In the genomic region with DNA sequence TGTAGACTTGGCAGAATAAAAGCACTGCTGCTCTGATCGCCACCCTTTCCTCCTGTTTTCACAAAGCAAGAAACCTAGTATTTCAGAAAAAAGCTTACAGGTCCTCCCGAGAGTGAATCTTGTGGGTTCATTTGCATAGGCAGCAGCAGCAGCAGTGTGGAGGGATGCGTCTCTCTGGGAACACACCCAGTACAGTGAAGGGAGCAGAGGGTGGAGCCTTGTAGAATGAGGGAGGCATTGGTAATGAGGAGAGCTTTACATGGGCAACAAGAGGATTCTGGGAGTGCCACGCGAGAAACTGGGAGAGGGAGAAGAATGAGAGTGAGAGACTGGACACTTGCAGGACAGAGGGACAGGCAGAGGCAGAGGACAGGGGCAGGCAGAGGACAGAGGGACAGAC, we compare ENCODE assay signal across 12 mouse cellular contexts. TPM values are rescaled to one million over a fixed set of nuclear protein-coding genes. Genes with fewer than 3 reads are reported as not detected.
DNase-seq lines count a peak whose midpoint lies in the region; ATAC-seq lines count a peak whose summit lies in the region.
"Had no signal": no experiment of that assay in that cellular context is flagged by ENCODE, and none has a peak within 500 bp of the region (broad histone marks: within the 10 kb centered on the region; RNA-seq: fewer than 3 reads in every experiment).

No protein-coding gene starts in this region.

- no peaks in the 10 kb centered on the region for H3K9me3 ChIP-seq in lung, embryonic 15.5 days
- no peaks in the 10 kb centered on the region for H3K9me3 ChIP-seq in liver, embryonic 15.5 days (replicated peaks)
- H3K9me3 ChIP-seq: forebrain, embryonic 13.5 days; heart, embryonic 15.5 days had no signal

- H3K36me3 ChIP-seq in lung, embryonic 15.5 days, result no peaks in the 10 kb centered on the region
- H3K36me3 ChIP-seq in liver, embryonic 15.5 days (replicated peaks), result peaks cover 13% of the 10 kb centered on the region; the same call in 1 of the 2 replicates
- H3K36me3 ChIP-seq: heart, embryonic 15.5 days had no signal

- no peak overlapping the region for H3K4me3 ChIP-seq in lung, embryonic 15.5 days
- H3K4me3 ChIP-seq in liver, embryonic 15.5 days (replicated peaks), result no peak overlapping the region
- H3K4me3 ChIP-seq: forebrain, embryonic 13.5 days; heart, embryonic 15.5 days had no signal

- peaks cover 5% of the 10 kb centered on the region; the same call in 1 of the 2 replicates for H3K27me3 ChIP-seq in lung, embryonic 15.5 days
- H3K27me3 ChIP-seq in liver, embryonic 15.5 days, result no peaks in the 10 kb centered on the region
- H3K27me3 ChIP-seq: heart, embryonic 15.5 days had no signal

- H3K4me1 ChIP-seq in lung, embryonic 15.5 days, result peaks cover 33% of the 10 kb centered on the region
- H3K4me1 ChIP-seq in liver, embryonic 15.5 days (replicated peaks), result peaks cover 61% of the 10 kb centered on the region

- 31% methylated on average over 5 of the region's 5 CpGs for WGBS in lung, embryonic 15.5 days
- 31% methylated on average over 5 of the region's 5 CpGs for WGBS in liver, embryonic 15.5 days (ENCODE audit: insufficient replicate concordance)

- H3K9ac ChIP-seq in lung, embryonic 15.5 days, result no peak overlapping the region
- H3K9ac ChIP-seq in liver, embryonic 15.5 days, result peak overlapping the region; percentile 43; the same call in 1 of the 2 replicates
- H3K9ac ChIP-seq: forebrain, embryonic 13.5 days; heart, embryonic 15.5 days had no signal

- peak; percentile 9 for DNase-seq in cerebellum, adult 11 months
- no peak for DNase-seq in cerebellum, postnatal 25 days
- DNase-seq in lung, postnatal 4 days, result no peak
- peak; percentile 32 for DNase-seq in MN1 (ENCODE audit: low spot score)
- no peak for DNase-seq in gastrocnemius, postnatal 36 days
- no peak for DNase-seq in heart, adult 11 months
- DNase-seq: kidney, adult 18-20 months; spleen, adult 18-20 months had no signal

- ATAC-seq in lung, embryonic 15.5 days (ENCODE audit: borderline replicate concordance, extremely low read depth, low FRiP score, low TSS enrichment), result no peak
- ATAC-seq in liver, embryonic 15.5 days (ENCODE audit: insufficient read depth), result no peak
- ATAC-seq: forebrain, embryonic 13.5 days had no signal

- intact Hi-C loops in gastrocnemius, postnatal 36 days (cut with DNase I), result no loop called here

- no peak overlapping the region for H3K4me2 ChIP-seq in lung, embryonic 15.5 days
- peak overlapping the region; percentile 39 for H3K4me2 ChIP-seq in liver, embryonic 15.5 days
- H3K4me2 ChIP-seq: forebrain, embryonic 13.5 days; heart, embryonic 15.5 days had no signal

- 0 out of 2 replicates have a peak overlapping the region, but pooled peaks have one; percentile 12 for H3K27ac ChIP-seq in lung, embryonic 15.5 days
- H3K27ac ChIP-seq in liver, embryonic 15.5 days (replicated peaks), result peak overlapping the region; percentile 65
- H3K27ac ChIP-seq: forebrain, embryonic 13.5 days; heart, embryonic 15.5 days had no signal

RNA-seq across cellular contexts. Expression of a gene that starts 2.7 kb away (rescaled TPM):
- polyA plus RNA-seq in lung, embryonic 15.5 days (2015; fragmentation: Nextera tagmentation; extraction: Ambion mirVana), result 14.2 and 16.7 TPM in 2 replicates
- 12.2 and 15.8 TPM in 2 replicates for polyA plus RNA-seq in liver, embryonic 15.5 days (2015; fragmentation: Nextera tagmentation; extraction: Ambion mirVana)
- 10 to 100 TPM; 36.7 to 38.3 TPM for total RNA-seq in gastrocnemius, postnatal 36 days (2021)

RNA-seq across cellular contexts. Expression of a gene that starts 31.4 kb away (rescaled TPM):
- polyA plus RNA-seq in lung, embryonic 15.5 days (2015; fragmentation: Nextera tagmentation; extraction: Ambion mirVana), result 7.2 and 7.6 TPM in 2 replicates
- 0.38 and 0.48 TPM in 2 replicates for polyA plus RNA-seq in liver, embryonic 15.5 days (2015; fragmentation: Nextera tagmentation; extraction: Ambion mirVana)
- total RNA-seq in gastrocnemius, postnatal 36 days (2021), result 1 to 10 TPM; 1.3 to 1.8 TPM
- polyA plus RNA-seq: forebrain, embryonic 13.5 days had no signal

Comparison
In these comparisons a context has a peak if more than half of its experiments do, and no peak if none do; other contexts are left out.
1. DNase-seq: peak in cerebellum, adult 11 months (single experiment) and MN1 (single experiment); none in cerebellum, postnatal 25 days (0 of 2), lung, postnatal 4 days (0 of 2), gastrocnemius, postnatal 36 days (0 of 2) and heart, adult 11 months (single experiment).